Mouse (Mus musculus) intestine, embryonic 14.5 days (tissue): ENCODE data around the gene Grb2. TPM values are rescaled to one million over a fixed set of nuclear protein-coding genes. Genes with fewer than 3 reads are reported as not detected.
A peak's percentile ranks its signal among the peaks of the same experiment; 100 is the strongest.

ENCODE experiments used
- ATAC-seq: fragments of 200-750 bp; cut with Nextera tagmentation; replicated peaks from 2 replicates; pipeline ENCODE4 v1.8.0; 2017; ENCODE audit warnings: low read depth, moderate number of reproducible peaks, moderate TSS enrichment, moderate library complexity; ENCODE audit not compliant: low FRiP score, low TSS enrichment
- DNase-seq: peaks from one replicate; pipeline ENCODE4 v3.0.0-alpha.2; 2018; ENCODE audit warnings: low spot score
- H3K27ac ChIP-seq: fragments of 300-500 bp; sonication (generic); 2 replicates; pipeline ENCODE4 v1.5.1; 2014; ENCODE audit warnings: low read depth, mild to moderate bottlenecking, control low read depth
- H3K27me3 ChIP-seq: fragments of 300-500 bp; sonication (generic); replicated peaks from 2 replicates; pipeline ENCODE4 v1.6.1; 2014; ENCODE audit warnings: low read length, control low read depth; ENCODE audit not compliant: control insufficient read depth, insufficient read depth
- H3K36me3 ChIP-seq: fragments of 300-500 bp; sonication (generic); 2 replicates; pipeline ENCODE4 v1.6.1; 2014; ENCODE audit warnings: low read length, control low read depth; ENCODE audit not compliant: control insufficient read depth, insufficient read depth
- H3K4me1 ChIP-seq: fragments of 300-500 bp; sonication (generic); replicated peaks from 2 replicates; pipeline ENCODE4 v1.6.1; 2014; ENCODE audit warnings: low read length, control low read depth, mixed read lengths; ENCODE audit not compliant: control insufficient read depth, insufficient read depth
- H3K4me2 ChIP-seq: fragments of 300-500 bp; sonication (generic); 2 replicates; pipeline ENCODE4 v1.6.1; 2014; ENCODE audit warnings: low read length
- H3K4me3 ChIP-seq: fragments of 300-500 bp; sonication (generic); 2 replicates; pipeline ENCODE4 v1.5.1; 2014; ENCODE audit warnings: low read depth, low read length, control low read depth, mixed read lengths
- H3K9ac ChIP-seq: fragments of 300-500 bp; sonication (generic); 2 replicates; pipeline ENCODE4 v1.6.1; 2014; ENCODE audit warnings: mild to moderate bottlenecking, low read length
- H3K9me3 ChIP-seq: fragments of 300-500 bp; sonication (generic); 2 replicates; pipeline ENCODE4 v1.6.1; 2016; ENCODE audit warnings: low read length, control low read depth; ENCODE audit not compliant: control insufficient read depth
- WGBS: fragments of 180-500 bp; shearing (Covaris S2); extraction: QIAGEN DNeasy Blood & Tissue Kit; methylation state at CpG from one replicate; pipeline ENCODE4 v1.1.7; 2014; 5-methylcytosine and 5-hydroxymethylcytosine counted together
- polyA plus RNA-seq: library from polyadenylated mRNA; unstranded; fragments of >200 nt; fragmentation: Nextera tagmentation; extraction: Ambion mirVana; gene quantifications from 2 replicates; pipeline ENCODE4 v1.2.1, GENCODE M21; 2014

Grb2 gene
- polyA plus RNA-seq: 39.4 and 52.3 TPM in 2 replicates

GRCm38 (mm10) chr11:115708209-115708876 is at the start of gene Grb2:
TSS of gene Grb2 (minus strand) at chr11:115708597.
- peaks cover 15% of the 10 kb centered on the region for H3K4me1 ChIP-seq
- H3K9ac ChIP-seq: peak within 1 kb of the TSS; percentile 96
- DNase-seq (peak; percentile 98), ATAC-seq (peak; percentile 95)
- no peaks in the 10 kb centered on the region for H3K36me3 ChIP-seq
- no peaks in the 10 kb centered on the region for H3K27me3 ChIP-seq
- peak within 1 kb of the TSS; percentile 87 for H3K4me2 ChIP-seq
- peak within 1 kb of the TSS; percentile 91 for H3K27ac ChIP-seq
- WGBS: under 1% methylated on average over 68 of the region's 91 CpGs
- peak within 1 kb of the TSS; percentile 79 for H3K4me3 ChIP-seq
- H3K9me3 ChIP-seq: no peaks in the 10 kb centered on the region

GRCm38 (mm10) chr11:115753485-115753884 is 45.1 kb upstream of the Grb2 start:
- DNase-seq (no peak), ATAC-seq (no peak)
- Histone ChIP-seq H3K4me1 (no peaks in the 10 kb centered on the region), H3K27me3 (no peaks in the 10 kb centered on the region), H3K9me3 (no peaks in the 10 kb centered on the region), H3K9ac (no peak overlapping the region), H3K36me3 (no peaks in the 10 kb centered on the region), H3K4me2 (no peak overlapping the region), H3K27ac (no peak overlapping the region), H3K4me3 (no peak overlapping the region)
- WGBS: 66% methylated on average over 4 of the region's 4 CpGs

- no peak overlapping the region for H3K9ac ChIP-seq
- H3K27ac ChIP-seq: no peak overlapping the region
- ATAC-seq (no peak), DNase-seq (no peak)
- H3K4me1 ChIP-seq: no peaks in the 10 kb centered on the region
- H3K4me2 ChIP-seq: no peak overlapping the region
- H3K4me3 ChIP-seq: no peak overlapping the region
- WGBS: 83% methylated on average over 7 of the region's 7 CpGs
- H3K9me3 ChIP-seq: no peaks in the 10 kb centered on the region
- H3K36me3 ChIP-seq: no peaks in the 10 kb centered on the region
- no peaks in the 10 kb centered on the region for H3K27me3 ChIP-seq
Observed at GRCm38 (mm10) chr11:115752653-115753052, 44.3 kb upstream of the Grb2 start.

DNA sequence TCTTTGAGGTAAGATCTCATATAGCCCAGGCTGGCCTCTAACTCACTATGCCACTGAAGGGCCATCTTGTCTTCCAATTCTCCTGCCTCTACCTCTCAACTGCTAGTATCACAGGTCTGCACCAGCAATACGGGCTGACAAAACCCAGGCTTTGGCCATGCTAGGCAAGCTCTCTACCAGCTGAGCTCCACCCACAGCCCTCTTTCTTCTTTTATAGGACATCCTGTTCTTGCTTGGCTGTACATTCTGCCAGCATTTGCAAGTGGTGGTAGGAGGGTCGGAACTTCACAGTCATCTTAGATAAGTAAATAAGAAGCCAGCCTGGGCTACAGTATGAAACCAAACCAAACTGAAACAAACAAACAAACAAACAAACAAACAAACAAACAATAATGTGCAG is 43.3 kb upstream of the Grb2 start:
- Histone ChIP-seq H3K9me3 (no peaks in the 10 kb centered on the region), H3K27me3 (no peaks in the 10 kb centered on the region), H3K4me1 (no peaks in the 10 kb centered on the region; the same call in 1 of the 2 replicates), H3K4me2 (no peak overlapping the region), H3K27ac (no peak overlapping the region), H3K4me3 (no peak overlapping the region), H3K36me3 (no peaks in the 10 kb centered on the region), H3K9ac (no peak overlapping the region)
- 58% methylated on average over 2 of the region's 2 CpGs for WGBS
- ATAC-seq (no peak), DNase-seq (no peak)

DNA sequence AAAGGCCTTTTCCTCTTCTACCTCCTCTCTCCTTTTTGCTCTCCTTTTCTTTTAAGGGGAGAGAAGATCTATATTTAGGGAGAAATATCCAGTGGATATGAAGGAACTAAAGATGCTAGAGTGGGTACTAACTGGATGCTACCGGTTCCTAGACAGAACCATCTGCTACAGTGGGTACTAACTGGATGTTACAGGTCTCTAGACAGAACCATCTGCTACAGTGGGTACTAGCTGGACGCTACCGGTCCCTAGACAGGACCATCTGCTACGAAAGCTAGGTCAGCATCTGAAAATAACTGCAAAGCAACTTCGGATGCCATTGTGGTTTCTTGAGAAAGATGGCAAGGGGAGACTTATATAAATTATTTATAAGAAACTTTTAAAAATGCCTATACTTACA is 41.4 kb upstream of the Grb2 start:
- Histone ChIP-seq H3K27ac (no peak overlapping the region), H3K9me3 (no peaks in the 10 kb centered on the region), H3K4me3 (no peak overlapping the region), H3K27me3 (no peaks in the 10 kb centered on the region), H3K4me1 (no peaks in the 10 kb centered on the region; the same call in 1 of the 2 replicates), H3K4me2 (no peak overlapping the region), H3K36me3 (no peaks in the 10 kb centered on the region), H3K9ac (no peak overlapping the region)
- ATAC-seq (no peak), DNase-seq (no peak)
- 84% methylated on average over 5 of the region's 5 CpGs for WGBS

DNA sequence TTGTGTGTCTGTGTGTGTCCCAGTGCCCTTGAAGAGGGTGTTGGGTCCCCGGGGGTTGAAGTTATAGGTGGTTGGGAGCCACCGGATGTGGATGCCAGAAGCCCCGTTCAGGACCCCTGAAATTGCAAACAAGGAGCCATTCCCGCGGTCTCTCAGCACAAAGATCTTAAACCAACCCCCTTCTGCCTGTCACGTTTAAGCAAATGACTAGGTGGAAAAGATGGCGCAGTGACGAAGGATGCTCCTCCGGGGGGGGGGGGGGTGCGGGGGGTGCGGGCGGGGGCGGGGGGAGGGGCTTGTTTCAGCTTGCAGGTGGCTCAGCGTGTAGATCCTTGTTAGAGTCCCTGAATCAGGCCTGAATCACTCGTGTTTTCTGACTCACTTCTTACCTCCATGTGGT is 39.0 kb upstream of the Grb2 start:
- Histone ChIP-seq H3K9me3 (no peaks in the 10 kb centered on the region), H3K36me3 (no peaks in the 10 kb centered on the region), H3K4me3 (peak overlapping the region; percentile 6; the same call in 1 of the 2 replicates), H3K9ac (no peak overlapping the region), H3K27ac (no peak overlapping the region), H3K4me1 (no peaks in the 10 kb centered on the region; the same call in 1 of the 2 replicates), H3K4me2 (peak overlapping the region; percentile 43), H3K27me3 (no peaks in the 10 kb centered on the region)
- ATAC-seq (no peak), DNase-seq (peak; percentile 66)
- WGBS: 9% methylated on average over 10 of the region's 15 CpGs

- Histone ChIP-seq H3K9me3 (no peaks in the 10 kb centered on the region), H3K4me1 (no peaks in the 10 kb centered on the region; the same call in 1 of the 2 replicates), H3K4me3 (0 out of 2 replicates have a peak overlapping the region, but pooled peaks have one; percentile 6), H3K36me3 (no peaks in the 10 kb centered on the region), H3K27ac (no peak overlapping the region), H3K9ac (no peak overlapping the region), H3K4me2 (peak overlapping the region; percentile 43), H3K27me3 (no peaks in the 10 kb centered on the region)
- 29% methylated on average over 8 of the region's 8 CpGs for WGBS
- no peak for ATAC-seq
- no peak for DNase-seq
Observed at GRCm38 (mm10) chr11:115746762-115747161, 38.4 kb upstream of the Grb2 start.

GRCm38 (mm10) chr11:115746109-115746508 is 37.7 kb upstream of the Grb2 start:
- H3K4me2 ChIP-seq: no peak overlapping the region
- no peaks in the 10 kb centered on the region for H3K9me3 ChIP-seq
- H3K36me3 ChIP-seq: no peaks in the 10 kb centered on the region
- no peaks in the 10 kb centered on the region; the same call in 1 of the 2 replicates for H3K4me1 ChIP-seq
- H3K27me3 ChIP-seq: no peaks in the 10 kb centered on the region
- no peak overlapping the region for H3K4me3 ChIP-seq
- H3K27ac ChIP-seq: no peak overlapping the region
- DNase-seq: no peak
- H3K9ac ChIP-seq: no peak overlapping the region
- 92% methylated on average over 1 of the region's 1 CpGs for WGBS
- no peak for ATAC-seq

GRCm38 (mm10) chr11:115744385-115744784 is 36.0 kb upstream of the Grb2 start:
- no peaks in the 10 kb centered on the region for H3K9me3 ChIP-seq
- DNase-seq: no peak
- H3K4me2 ChIP-seq: no peak overlapping the region
- H3K9ac ChIP-seq: no peak overlapping the region
- no peak overlapping the region for H3K4me3 ChIP-seq
- no peak overlapping the region for H3K27ac ChIP-seq
- WGBS: 83% methylated on average over 5 of the region's 5 CpGs
- no peaks in the 10 kb centered on the region for H3K36me3 ChIP-seq
- no peaks in the 10 kb centered on the region for H3K27me3 ChIP-seq
- ATAC-seq: no peak
- H3K4me1 ChIP-seq: no peaks in the 10 kb centered on the region; the same call in 1 of the 2 replicates
